Mouse (Mus musculus) mesoderm, embryonic 11.5 days (tissue): ENCODE data around the gene Pdia4.
"Not testable (repeated sequence)": the region's sequence is repeated elsewhere in the genome, so short reads cannot be mapped to it uniquely, and the experiment has no call there.

ENCODE experiments used
- DNase-seq: peaks from one replicate; pipeline ENCODE4 v3.0.0-alpha.2; 2012; ENCODE audit warnings: low read depth, low spot score

Gene Pdia4

DNA sequence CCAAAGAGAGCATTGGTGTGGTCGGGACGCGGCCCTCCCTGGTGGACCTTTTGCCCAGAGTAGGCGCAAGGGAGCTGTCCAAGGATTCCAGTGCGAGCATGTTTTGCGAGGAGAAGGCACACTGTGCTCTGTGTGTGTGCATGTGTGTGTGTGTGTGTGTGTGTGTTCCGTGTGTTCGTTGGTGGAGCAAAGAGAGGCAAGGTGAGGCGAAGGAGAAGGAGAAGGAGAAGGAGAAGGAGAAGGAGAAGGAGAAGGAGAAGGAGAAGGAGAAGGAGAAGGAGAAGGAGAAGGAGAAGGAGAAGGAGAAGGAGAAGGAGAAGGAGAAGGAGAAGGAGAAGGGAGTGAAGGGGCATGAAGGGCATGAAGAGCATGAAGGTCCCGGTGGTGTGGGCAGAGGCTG is 50.5 kb downstream of the Pdia4 start:
- not testable (repeated sequence) for DNase-seq

DNA sequence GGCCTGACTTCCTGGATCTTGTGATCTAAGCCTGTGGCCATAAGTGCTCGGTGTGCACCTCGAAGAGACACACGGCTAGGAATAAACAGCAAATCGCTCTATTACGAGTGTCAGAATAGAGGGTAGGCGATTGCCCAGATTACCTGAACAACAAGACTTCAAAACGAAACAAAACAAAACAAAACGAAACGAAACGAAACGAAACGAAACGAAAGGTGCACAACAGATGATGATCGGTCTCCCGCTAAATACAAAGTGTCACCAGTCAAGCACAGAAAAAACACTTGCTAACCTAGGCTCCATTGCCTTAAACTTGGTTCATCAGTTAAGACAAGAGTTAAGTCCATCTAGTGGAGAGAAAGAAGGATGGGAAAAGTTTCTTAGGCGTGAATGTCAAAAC is 53.8 kb downstream of the Pdia4 start:
- not testable (repeated sequence) for DNase-seq

DNA sequence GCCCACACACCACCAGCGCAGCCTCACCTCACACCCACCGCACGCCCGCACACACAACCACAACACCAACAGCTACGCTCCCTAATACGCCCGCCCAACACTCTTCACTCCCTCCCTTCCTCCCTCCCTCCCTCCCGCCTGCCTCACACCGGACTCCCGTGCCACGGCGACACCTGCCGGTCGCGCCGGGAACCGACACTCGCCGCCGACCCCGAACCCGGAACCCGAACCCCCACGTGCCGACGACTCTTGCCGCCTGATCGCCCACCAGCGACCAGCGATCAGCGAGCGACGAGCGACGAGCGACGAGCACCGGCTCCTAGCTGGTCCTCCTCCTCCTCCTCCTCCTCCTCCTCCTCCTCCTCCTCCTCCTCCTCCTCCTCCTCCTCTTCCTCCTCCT is 55.4 kb downstream of the Pdia4 start:
- not testable (repeated sequence) for DNase-seq

DNA sequence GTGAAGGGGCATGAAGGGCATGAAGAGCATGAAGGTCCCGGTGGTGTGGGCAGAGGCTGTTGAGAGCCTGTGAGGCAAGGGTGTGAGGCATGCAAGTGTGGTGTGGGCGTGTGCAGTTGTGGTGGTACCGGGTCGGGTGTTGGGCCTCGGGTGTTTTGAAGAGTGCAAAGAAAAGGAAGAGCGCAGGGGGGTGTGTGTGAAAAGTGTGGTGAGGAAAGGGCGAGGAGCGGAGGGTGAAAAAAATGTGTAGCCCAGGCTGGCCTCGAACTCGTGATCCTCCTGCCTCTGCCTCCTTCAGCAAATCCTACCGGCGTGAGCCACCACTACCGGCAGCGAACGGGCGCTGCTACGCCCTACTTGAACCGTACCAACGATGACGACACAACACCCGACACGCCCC is 55.8 kb downstream of the Pdia4 start:
- not testable (repeated sequence) for DNase-seq

DNA sequence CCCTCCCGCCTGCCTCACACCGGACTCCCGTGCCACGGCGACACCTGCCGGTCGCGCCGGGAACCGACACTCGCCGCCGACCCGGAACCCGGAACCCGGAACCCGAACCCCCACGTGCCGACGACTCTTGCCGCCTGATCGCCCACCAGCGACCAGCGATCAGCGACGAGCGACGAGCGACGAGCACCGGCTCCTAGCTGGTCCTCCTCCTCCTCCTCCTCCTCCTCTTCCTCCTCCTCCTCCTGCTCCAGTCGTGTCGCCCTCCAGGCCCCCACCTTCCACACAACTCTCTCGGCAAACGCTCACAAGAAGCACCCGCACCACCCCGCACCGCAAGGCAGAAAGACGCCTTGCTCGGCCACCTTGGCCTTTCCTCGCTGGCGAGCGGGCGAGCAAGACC is 60.1 kb downstream of the Pdia4 start:
- not testable (repeated sequence) for DNase-seq

DNA sequence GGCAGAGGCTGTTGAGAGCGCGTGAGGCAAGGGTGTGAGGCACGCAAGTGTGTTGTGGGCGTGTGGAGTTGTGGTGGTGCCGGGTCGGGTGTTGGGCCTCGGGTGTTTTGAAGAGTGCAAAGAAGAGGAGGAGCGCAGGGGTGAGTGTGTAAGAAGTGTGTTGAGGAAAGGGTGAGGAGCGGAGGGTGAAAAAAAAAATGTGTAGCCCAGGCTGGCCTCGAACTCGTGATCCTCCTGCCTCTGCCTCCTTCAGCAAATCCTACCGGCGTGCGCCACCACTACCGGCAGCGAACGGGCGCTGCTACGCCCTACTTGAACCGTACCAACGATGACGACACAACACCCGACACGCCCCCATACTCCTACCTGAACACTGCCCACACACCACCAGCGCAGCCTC is 64.9 kb downstream of the Pdia4 start:
- DNase-seq: not testable (repeated sequence)

DNA sequence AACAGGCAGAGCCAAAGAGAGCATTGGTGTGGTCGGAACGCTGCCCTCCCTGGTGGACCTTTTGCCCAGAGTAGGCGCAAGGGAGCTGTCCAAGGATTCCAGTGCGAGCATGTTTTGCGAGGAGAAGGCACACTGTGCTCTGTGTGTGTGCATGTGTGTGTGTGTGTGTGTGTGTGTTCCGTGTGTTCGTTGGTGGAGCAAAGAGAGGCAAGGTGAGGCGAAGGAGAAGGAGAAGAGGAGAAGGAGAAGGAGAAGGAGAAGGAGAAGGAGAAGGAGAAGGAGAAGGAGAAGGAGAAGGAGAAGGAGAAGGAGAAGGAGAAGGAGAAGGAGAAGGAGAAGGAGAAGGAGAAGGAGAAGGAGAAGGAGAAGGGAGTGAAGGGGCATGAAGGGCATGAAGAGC is 65.3 kb downstream of the Pdia4 start:
- DNase-seq: not testable (repeated sequence)
